Mouse (Mus musculus) liver, embryonic 13.5 days (tissue): ENCODE data around the gene Gm20661. TPM values are rescaled to one million over a fixed set of nuclear protein-coding genes. Genes with fewer than 3 reads are reported as not detected.

Source experiments
- ATAC-seq: fragments of 200-750 bp; cut with Nextera tagmentation; 2 replicates; pipeline ENCODE4 v1.8.0; 2017; ENCODE audit warnings: low read depth, mild to moderate bottlenecking, moderate number of reproducible peaks, moderate library complexity
- DNase-seq: peaks from one replicate; pipeline ENCODE4 v3.0.0; 2022
- H3K27ac ChIP-seq: fragments of 300-500 bp; sonication (generic); 2 replicates; pipeline ENCODE4 v1.5.1; 2015; ENCODE audit warnings: moderate library complexity, mild to moderate bottlenecking, inconsistent platforms
- H3K27me3 ChIP-seq: fragments of 300-500 bp; sonication (generic); 2 replicates; pipeline ENCODE4 v1.6.1; 2015; ENCODE audit warnings: mild to moderate bottlenecking, inconsistent platforms
- H3K36me3 ChIP-seq: fragments of 300-500 bp; sonication (generic); 2 replicates; pipeline ENCODE4 v1.6.1; 2015; ENCODE audit warnings: mild to moderate bottlenecking, inconsistent platforms
- H3K4me1 ChIP-seq: fragments of 300-500 bp; sonication (generic); replicated peaks from 2 replicates; pipeline ENCODE4 v1.6.1; 2015; ENCODE audit warnings: inconsistent platforms
- H3K4me2 ChIP-seq: fragments of 300-500 bp; sonication (generic); 2 replicates; pipeline ENCODE4 v1.6.1; 2015; ENCODE audit warnings: inconsistent platforms, mild to moderate bottlenecking, moderate library complexity
- H3K4me3 ChIP-seq: fragments of 300-500 bp; sonication (generic); replicated peaks from 2 replicates; pipeline ENCODE4 v1.5.1; 2015; ENCODE audit warnings: mild to moderate bottlenecking, inconsistent platforms
- H3K9ac ChIP-seq: fragments of 300-500 bp; sonication (generic); 2 replicates; pipeline ENCODE4 v1.6.1; 2015; ENCODE audit warnings: mild to moderate bottlenecking, inconsistent platforms
- H3K9me3 ChIP-seq: fragments of 300-500 bp; sonication (generic); replicated peaks from 2 replicates; pipeline ENCODE4 v1.6.1; 2016; ENCODE audit warnings: inconsistent platforms
- WGBS: fragments of 180-500 bp; shearing (Covaris S2); methylation state at CpG from one replicate; pipeline ENCODE4 v1.1.7; 2015; ENCODE audit not compliant: insufficient replicate concordance; 5-methylcytosine and 5-hydroxymethylcytosine counted together
- polyA plus RNA-seq: library from polyadenylated mRNA; unstranded; fragments of >200 nt; fragmentation: Nextera tagmentation; extraction: Ambion mirVana; gene quantifications from 2 replicates; pipeline ENCODE4 v1.2.1, GENCODE M21; 2015

The Gm20661 gene
- polyA plus RNA-seq: 0.53 and 0.56 TPM in 2 replicates

GRCm38 (mm10) chr9:107982681-107983346 is at the start of gene Gm20661:
Gm20661 (plus strand) TSS chr9:107983058.
- Histone ChIP-seq H3K27me3 (no peaks in the 10 kb centered on the region), H3K27ac (peak within 1 kb of the TSS; percentile 98), H3K4me1 (peaks cover 94% of the 10 kb centered on the region), H3K4me2 (peak within 1 kb of the TSS; percentile 93), H3K36me3 (peaks cover 68% of the 10 kb centered on the region), H3K9ac (peak within 1 kb of the TSS; percentile 94), H3K4me3 (peak within 1 kb of the TSS; percentile 83), H3K9me3 (no peaks in the 10 kb centered on the region)
- peak; percentile 80 for ATAC-seq
- WGBS: 9% methylated on average over 14 of the region's 14 CpGs
- peak; percentile 87 for DNase-seq

DNA sequence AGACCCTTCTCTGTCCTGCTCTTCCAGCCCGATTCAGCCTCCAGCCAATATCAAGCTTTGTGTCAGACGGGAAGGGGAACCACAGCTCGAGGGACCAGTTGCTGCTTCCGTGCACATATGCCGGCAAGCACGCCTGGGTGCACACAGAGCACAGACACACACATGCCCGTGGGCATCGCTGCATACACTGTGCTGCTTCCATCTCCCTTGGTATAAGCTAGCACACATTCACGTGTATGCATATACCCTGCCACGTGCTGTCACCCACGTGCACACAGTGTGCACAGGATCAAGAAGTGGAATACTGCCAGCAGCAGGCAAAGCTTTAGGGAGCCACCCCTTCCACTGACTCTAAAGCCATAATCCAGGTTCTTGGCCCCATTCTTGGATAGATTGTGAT is 48.7 kb upstream of the Gm20661 start:
- Histone ChIP-seq H3K4me2 (no peak overlapping the region), H3K36me3 (no peaks in the 10 kb centered on the region), H3K4me1 (peaks cover 11% of the 10 kb centered on the region), H3K9me3 (no peaks in the 10 kb centered on the region), H3K27ac (no peak overlapping the region), H3K27me3 (peaks cover 83% of the 10 kb centered on the region), H3K4me3 (no peak overlapping the region), H3K9ac (no peak overlapping the region)
- ATAC-seq (no peak), DNase-seq (no peak)
- WGBS: 74% methylated on average over 11 of the region's 11 CpGs

DNA sequence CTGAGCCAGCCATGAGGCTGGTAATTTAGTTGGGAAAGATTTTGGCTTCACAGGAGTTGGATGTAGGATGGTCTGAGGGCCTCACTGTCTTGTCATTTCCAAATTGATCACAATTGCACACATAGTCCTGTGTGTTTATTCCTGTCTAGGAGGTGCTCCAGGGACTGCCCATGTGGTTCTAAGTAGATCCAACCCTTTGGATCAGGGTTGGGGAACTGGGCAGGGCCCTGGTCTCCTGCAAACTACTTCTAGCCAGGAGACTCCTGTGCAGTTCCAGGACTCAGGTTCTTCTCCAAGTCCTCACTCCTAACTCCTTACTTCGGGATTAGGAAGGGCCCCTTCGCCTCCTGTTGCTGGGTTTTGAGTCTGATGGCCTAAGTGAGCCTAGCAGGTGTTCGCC is 47.5 kb upstream of the Gm20661 start, which contains the start of gene Camkv:
Gene Camkv, plus strand, starts transcription at position 301 of the 400 bp plus-strand sequence.
- Histone ChIP-seq H3K4me3 (peak within 1 kb of the TSS; percentile 48), H3K4me2 (peak within 1 kb of the TSS; percentile 63), H3K36me3 (no peaks in the 10 kb centered on the region), H3K27me3 (peaks cover 84% of the 10 kb centered on the region), H3K9me3 (no peaks in the 10 kb centered on the region), H3K4me1 (peaks cover 11% of the 10 kb centered on the region), H3K9ac (peak within 1 kb of the TSS; percentile 26; the same call in 1 of the 2 replicates), H3K27ac (no peak within 1 kb of the TSS)
- 38% methylated on average over 3 of the region's 3 CpGs for WGBS
- ATAC-seq: no peak
- no peak for DNase-seq

DNA sequence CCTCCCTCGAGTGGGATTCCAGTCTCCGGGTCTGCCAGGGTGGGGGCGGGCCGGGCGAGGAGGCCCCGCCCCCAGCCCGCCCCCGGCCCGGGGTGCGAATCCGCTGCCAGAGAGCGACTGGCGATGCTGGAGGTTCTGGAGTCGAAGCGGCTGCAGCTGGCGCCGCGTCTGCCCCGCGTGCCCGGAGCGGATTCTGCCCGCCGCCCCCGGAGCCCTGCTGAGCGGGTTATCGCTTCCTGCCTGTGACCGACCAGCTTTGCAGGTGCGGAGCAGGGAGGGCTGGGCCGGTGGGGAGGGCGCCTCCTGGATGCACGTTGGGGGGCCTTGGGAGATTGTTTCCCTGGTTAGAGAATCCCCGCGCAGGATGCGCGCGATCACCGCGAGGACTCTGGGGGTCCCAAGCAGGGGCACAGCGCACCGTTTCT is 47.1 kb upstream of the Gm20661 start:
- Histone ChIP-seq H3K9me3 (no peaks in the 10 kb centered on the region), H3K27ac (no peak overlapping the region), H3K4me2 (peak overlapping the region; percentile 63), H3K9ac (peak overlapping the region; percentile 26; the same call in 1 of the 2 replicates), H3K36me3 (no peaks in the 10 kb centered on the region), H3K27me3 (peaks cover 88% of the 10 kb centered on the region), H3K4me1 (peaks cover 11% of the 10 kb centered on the region), H3K4me3 (peak overlapping the region; percentile 48)
- ATAC-seq: no peak
- 1% methylated on average over 40 of the region's 41 CpGs for WGBS
- DNase-seq: no peak

- 4% methylated on average over 29 of the region's 29 CpGs for WGBS
- Histone ChIP-seq H3K27me3 (peaks cover 88% of the 10 kb centered on the region), H3K4me1 (peaks cover 11% of the 10 kb centered on the region), H3K36me3 (no peaks in the 10 kb centered on the region), H3K9ac (peak overlapping the region; percentile 26; the same call in 1 of the 2 replicates), H3K4me2 (peak overlapping the region; percentile 63), H3K9me3 (no peaks in the 10 kb centered on the region), H3K27ac (no peak overlapping the region), H3K4me3 (peak overlapping the region; percentile 48)
- no peak for ATAC-seq
- no peak for DNase-seq
Measured at GRCm38 (mm10) chr9:107936215-107936822, 46.5 kb upstream of the Gm20661 start.

GRCm38 (mm10) chr9:107936831-107937230 is 46.0 kb upstream of the Gm20661 start:
- Histone ChIP-seq H3K9ac (no peak overlapping the region), H3K4me2 (peak overlapping the region; percentile 63; the same call in 1 of the 2 replicates), H3K27ac (no peak overlapping the region), H3K36me3 (no peaks in the 10 kb centered on the region), H3K9me3 (no peaks in the 10 kb centered on the region), H3K4me1 (peaks cover 11% of the 10 kb centered on the region), H3K27me3 (peaks cover 85% of the 10 kb centered on the region), H3K4me3 (no peak overlapping the region)
- 27% methylated on average over 3 of the region's 3 CpGs for WGBS
- ATAC-seq (no peak), DNase-seq (no peak)

- Histone ChIP-seq H3K36me3 (no peaks in the 10 kb centered on the region), H3K9ac (no peak overlapping the region), H3K9me3 (no peaks in the 10 kb centered on the region), H3K4me1 (peaks cover 20% of the 10 kb centered on the region), H3K4me3 (no peak overlapping the region), H3K27ac (no peak overlapping the region), H3K4me2 (no peak overlapping the region), H3K27me3 (peaks cover 4% of the 10 kb centered on the region; the same call in 1 of the 2 replicates)
- WGBS: 78% methylated on average over 31 of the region's 31 CpGs
- DNase-seq (no peak), ATAC-seq (no peak)
Measured at GRCm38 (mm10) chr9:107947241-107948194, 35.3 kb upstream of the Gm20661 start.

- Histone ChIP-seq H3K4me1 (peaks cover 26% of the 10 kb centered on the region), H3K9ac (no peak overlapping the region), H3K27ac (no peak overlapping the region), H3K27me3 (peaks cover 4% of the 10 kb centered on the region; the same call in 1 of the 2 replicates), H3K9me3 (no peaks in the 10 kb centered on the region), H3K4me2 (no peak overlapping the region), H3K4me3 (no peak overlapping the region), H3K36me3 (0 out of 2 replicates have a peak, but pooled peaks cover 2% of the 10 kb centered on the region)
- no peak for ATAC-seq
- no peak for DNase-seq
- WGBS: 69% methylated on average over 13 of the region's 13 CpGs
Measured at GRCm38 (mm10) chr9:107949184-107949921, 33.5 kb upstream of the Gm20661 start.

DNA sequence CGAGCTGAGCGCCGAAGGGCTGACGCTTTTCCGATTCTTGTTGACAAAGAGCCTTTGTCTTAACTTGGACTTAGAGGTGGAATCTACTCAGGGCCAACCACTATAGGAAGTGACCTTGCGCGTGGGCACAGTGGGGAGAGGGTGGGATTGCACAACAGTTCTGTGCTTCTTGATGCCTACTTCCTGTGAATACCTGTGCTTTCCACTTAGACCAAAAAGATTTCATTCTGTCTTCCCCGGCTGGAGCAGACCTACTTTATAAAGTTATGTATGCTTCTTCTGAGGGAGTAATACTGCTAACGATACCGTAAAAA is 33.0 kb upstream of the Gm20661 start, which contains the start of gene Traip:
Gene Traip, plus strand, starts transcription at position 215 of the 314 bp plus-strand sequence.
- Histone ChIP-seq H3K4me3 (peak within 1 kb of the TSS; percentile 86), H3K36me3 (0 out of 2 replicates have a peak, but pooled peaks cover 6% of the 10 kb centered on the region), H3K27me3 (peaks cover 4% of the 10 kb centered on the region; the same call in 1 of the 2 replicates), H3K27ac (peak within 1 kb of the TSS; percentile 73), H3K4me2 (peak within 1 kb of the TSS; percentile 84), H3K9ac (peak within 1 kb of the TSS; percentile 81), H3K9me3 (no peaks in the 10 kb centered on the region), H3K4me1 (peaks cover 26% of the 10 kb centered on the region)
- no peak for ATAC-seq
- DNase-seq: no peak
- WGBS: 78% methylated on average over 10 of the region's 10 CpGs
